Mouse (Mus musculus) stomach, postnatal 0 days (tissue): ENCODE measurements around the gene Tcf7. TPM values are rescaled to one million over a fixed set of nuclear protein-coding genes. Genes with fewer than 3 reads are reported as not detected.

Experiments
- ATAC-seq: fragments of 200-750 bp; cut with Nextera tagmentation; 2 replicates; pipeline ENCODE4 v1.8.0; 2017; ENCODE audit not compliant: low FRiP score, low TSS enrichment
- DNase-seq: peaks from one replicate; pipeline ENCODE4 v3.0.0-alpha.2; 2016; ENCODE audit warnings: low spot score
- H3K27ac ChIP-seq: fragments of 300-500 bp; sonication (generic); replicated peaks from 2 replicates; pipeline ENCODE4 v1.5.1; 2014; ENCODE audit warnings: mild to moderate bottlenecking, control low read depth
- H3K27me3 ChIP-seq: fragments of 300-500 bp; sonication (generic); 2 replicates; pipeline ENCODE4 v1.6.1; 2014; ENCODE audit warnings: low read length; ENCODE audit not compliant: control insufficient read depth, insufficient read depth
- H3K36me3 ChIP-seq: fragments of 300-500 bp; sonication (generic); 2 replicates; pipeline ENCODE4 v1.6.1; 2014; ENCODE audit warnings: low read length, mixed read lengths; ENCODE audit not compliant: control insufficient read depth, insufficient read depth
- H3K4me1 ChIP-seq: fragments of 300-500 bp; sonication (generic); replicated peaks from 2 replicates; pipeline ENCODE4 v1.6.1; 2014; ENCODE audit warnings: antibody characterized with exemption; ENCODE audit not compliant: control insufficient read depth, insufficient read depth
- H3K4me2 ChIP-seq: fragments of 300-500 bp; sonication (generic); replicated peaks from 2 replicates; pipeline ENCODE4 v1.6.1; 2014; ENCODE audit warnings: low read depth, mild to moderate bottlenecking, control low read depth, moderate library complexity
- H3K4me3 ChIP-seq: fragments of 300-500 bp; sonication (generic); 2 replicates; pipeline ENCODE4 v1.5.1; 2014; ENCODE audit warnings: low read depth, low read length, control low read depth
- H3K9ac ChIP-seq: fragments of 300-500 bp; sonication (generic); 2 replicates; pipeline ENCODE4 v1.6.1; 2014; ENCODE audit warnings: mild to moderate bottlenecking, low read length, control low read depth, mixed read lengths
- H3K9me3 ChIP-seq: fragments of 300-500 bp; sonication (generic); 2 replicates; pipeline ENCODE4 v1.6.1; 2016; ENCODE audit warnings: low read length; ENCODE audit not compliant: control insufficient read depth
- CTCF ChIP-seq: IDR thresholded peaks from 2 replicates; pipeline ENCODE4 v1.5.1; 2016; ENCODE audit warnings: antibody characterized with exemption, low read depth, mild to moderate bottlenecking, moderate library complexity
- EP300 ChIP-seq: optimal IDR thresholded peaks from 2 replicates; pipeline ENCODE3; 2016; ENCODE audit warnings: antibody characterized with exemption
- WGBS: fragments of 180-500 bp; shearing (Covaris S2); extraction: QIAGEN DNeasy Blood & Tissue Kit; methylation state at CpG from one replicate; pipeline ENCODE4 v1.1.7; 2014; 5-methylcytosine and 5-hydroxymethylcytosine counted together
- polyA plus RNA-seq: library from polyadenylated mRNA; unstranded; fragments of >200 nt; fragmentation: Nextera tagmentation; extraction: Ambion mirVana; gene quantifications from 2 replicates; pipeline ENCODE4 v1.2.1, GENCODE M21; 2015

The Tcf7 gene
- polyA plus RNA-seq, 1 experiment from 2014 or later, result 3.6 TPM

GRCm38 (mm10) chr11:52231606-52232541 is 50.9 kb downstream of the Tcf7 start, which contains the start of gene Skp1a:
Skp1a (plus strand) TSS chr11:52231995.
- peak; percentile 89 for ATAC-seq
- Histone ChIP-seq H3K4me2 (peak within 1 kb of the TSS; percentile 63), H3K27me3 (no peaks in the 10 kb centered on the region), H3K4me1 (peaks cover 2% of the 10 kb centered on the region; the same call in 1 of the 2 replicates), H3K9me3 (no peaks in the 10 kb centered on the region), H3K4me3 (peak within 1 kb of the TSS; percentile 61), H3K9ac (peak within 1 kb of the TSS; percentile 89), H3K36me3 (no peaks in the 10 kb centered on the region), H3K27ac (peak within 1 kb of the TSS; percentile 97)
- DNase-seq, result peak; percentile 94
- peak; percentile 97 for TF ChIP-seq EP300
- no peak; the same call in 1 of the 2 replicates for TF ChIP-seq CTCF
- WGBS, result under 1% methylated on average over 86 of the region's 87 CpGs

- Histone ChIP-seq H3K9ac (no peak overlapping the region), H3K36me3 (no peaks in the 10 kb centered on the region), H3K4me1 (peaks cover 2% of the 10 kb centered on the region; the same call in 1 of the 2 replicates), H3K9me3 (no peaks in the 10 kb centered on the region), H3K27me3 (no peaks in the 10 kb centered on the region), H3K4me3 (no peak overlapping the region), H3K27ac (peak overlapping the region; percentile 97; the same call in 1 of the 2 replicates), H3K4me2 (peak overlapping the region; percentile 63)
- 41% methylated on average over 5 of the region's 5 CpGs for WGBS
- no peak for TF ChIP-seq CTCF
- TF ChIP-seq EP300, result no peak
- DNase-seq (peak; percentile 61), ATAC-seq (peak; percentile 55)
Observed at GRCm38 (mm10) chr11:52230694-52231093, 52.1 kb downstream of the Tcf7 start.

GRCm38 (mm10) chr11:52228722-52229448 is 53.9 kb downstream of the Tcf7 start:
- Histone ChIP-seq H3K4me3 (no peak overlapping the region), H3K9ac (no peak overlapping the region), H3K9me3 (no peaks in the 10 kb centered on the region), H3K36me3 (no peaks in the 10 kb centered on the region), H3K27ac (no peak overlapping the region), H3K27me3 (no peaks in the 10 kb centered on the region), H3K4me2 (no peak overlapping the region), H3K4me1 (peaks cover 2% of the 10 kb centered on the region; the same call in 1 of the 2 replicates)
- no peak for DNase-seq
- no peak for ATAC-seq
- WGBS, result 76% methylated on average over 7 of the region's 7 CpGs
- TF ChIP-seq EP300 (no peak), CTCF (no peak)

GRCm38 (mm10) chr11:52227466-52228226 is 55.2 kb downstream of the Tcf7 start:
- H3K4me2 ChIP-seq, result no peak overlapping the region
- no peaks in the 10 kb centered on the region for H3K27me3 ChIP-seq
- no peaks in the 10 kb centered on the region for H3K36me3 ChIP-seq
- H3K4me3 ChIP-seq, result no peak overlapping the region
- TF ChIP-seq CTCF, result no peak
- no peak for TF ChIP-seq EP300
- 70% methylated on average over 13 of the region's 13 CpGs for WGBS
- H3K27ac ChIP-seq, result no peak overlapping the region
- H3K9ac ChIP-seq, result no peak overlapping the region
- H3K9me3 ChIP-seq, result no peaks in the 10 kb centered on the region
- ATAC-seq (no peak), DNase-seq (no peak)
- peaks cover 2% of the 10 kb centered on the region; the same call in 1 of the 2 replicates for H3K4me1 ChIP-seq

- Histone ChIP-seq H3K4me1 (peaks cover 2% of the 10 kb centered on the region; the same call in 1 of the 2 replicates), H3K27ac (no peak overlapping the region), H3K27me3 (no peaks in the 10 kb centered on the region), H3K4me3 (no peak overlapping the region), H3K36me3 (no peaks in the 10 kb centered on the region), H3K9ac (no peak overlapping the region), H3K4me2 (no peak overlapping the region), H3K9me3 (no peaks in the 10 kb centered on the region)
- WGBS, result 72% methylated on average over 3 of the region's 3 CpGs
- TF ChIP-seq EP300, result no peak
- no peak for TF ChIP-seq CTCF
- DNase-seq (no peak), ATAC-seq (no peak)
Observed at GRCm38 (mm10) chr11:52227053-52227452, 55.8 kb downstream of the Tcf7 start.
